Mouse (Mus musculus) heart, embryonic 12.5 days (tissue): ENCODE data around the gene Cilp2. TPM values are rescaled to one million over a fixed set of nuclear protein-coding genes. Genes with fewer than 3 reads are reported as not detected.

ENCODE experiments used
- ATAC-seq: fragments of 200-750 bp; cut with Nextera tagmentation; 2 replicates; pipeline ENCODE4 v1.8.0; 2017; ENCODE audit warnings: moderate TSS enrichment, moderate library complexity; ENCODE audit not compliant: insufficient number of reproducible peaks, low FRiP score
- H3K27ac ChIP-seq: fragments of 300-500 bp; sonication (generic); 2 replicates; pipeline ENCODE4 v1.5.1; 2016; ENCODE audit warnings: mild to moderate bottlenecking, moderate library complexity; ENCODE audit not compliant: poor library complexity, severe bottlenecking
- H3K27me3 ChIP-seq: fragments of 300-500 bp; sonication (generic); replicated peaks from 2 replicates; pipeline ENCODE4 v1.6.1; 2016; ENCODE audit warnings: mild to moderate bottlenecking, moderate library complexity
- H3K36me3 ChIP-seq: fragments of 300-500 bp; sonication (generic); 2 replicates; pipeline ENCODE4 v1.6.1; 2016; ENCODE audit warnings: mild to moderate bottlenecking, moderate library complexity
- H3K4me1 ChIP-seq: fragments of 300-500 bp; sonication (generic); replicated peaks from 2 replicates; pipeline ENCODE4 v1.6.1; 2016; ENCODE audit warnings: mild to moderate bottlenecking
- H3K4me2 ChIP-seq: fragments of 300-500 bp; sonication (generic); 2 replicates; pipeline ENCODE4 v1.6.1; 2016; ENCODE audit warnings: mild to moderate bottlenecking, moderate library complexity
- H3K4me3 ChIP-seq: fragments of 300-500 bp; sonication (generic); 2 replicates; pipeline ENCODE4 v1.5.1; 2016; ENCODE audit warnings: mild to moderate bottlenecking
- H3K9ac ChIP-seq: fragments of 300-500 bp; sonication (generic); 2 replicates; pipeline ENCODE4 v1.6.1; 2016; ENCODE audit warnings: mild to moderate bottlenecking, moderate library complexity
- H3K9me3 ChIP-seq: fragments of 300-500 bp; sonication (generic); replicated peaks from 2 replicates; pipeline ENCODE4 v1.6.1; 2016; ENCODE audit warnings: mild to moderate bottlenecking, moderate library complexity
- WGBS: fragments of 180-500 bp; shearing (Covaris S2); methylation state at CpG from one replicate; pipeline ENCODE4 v1.1.7; 2016; 5-methylcytosine and 5-hydroxymethylcytosine counted together
- polyA plus RNA-seq: library from polyadenylated mRNA; unstranded; fragments of >200 nt; fragmentation: Nextera tagmentation; extraction: Ambion mirVana; gene quantifications from 2 replicates; pipeline ENCODE4 v1.2.1, GENCODE M21; 2016

Cilp2 gene
- polyA plus RNA-seq, 1 experiment from 2014 or later, result 0.78 TPM

GRCm38 (mm10) chr8:69918506-69918905 is 31.0 kb upstream of the Cilp2 start:
- Histone ChIP-seq H3K27ac (no peak overlapping the region), H3K27me3 (no peaks in the 10 kb centered on the region), H3K4me2 (no peak overlapping the region), H3K9ac (no peak overlapping the region), H3K9me3 (no peaks in the 10 kb centered on the region), H3K4me3 (no peak overlapping the region), H3K36me3 (peaks cover 45% of the 10 kb centered on the region), H3K4me1 (peaks cover 68% of the 10 kb centered on the region)
- ATAC-seq, result no peak

DNA sequence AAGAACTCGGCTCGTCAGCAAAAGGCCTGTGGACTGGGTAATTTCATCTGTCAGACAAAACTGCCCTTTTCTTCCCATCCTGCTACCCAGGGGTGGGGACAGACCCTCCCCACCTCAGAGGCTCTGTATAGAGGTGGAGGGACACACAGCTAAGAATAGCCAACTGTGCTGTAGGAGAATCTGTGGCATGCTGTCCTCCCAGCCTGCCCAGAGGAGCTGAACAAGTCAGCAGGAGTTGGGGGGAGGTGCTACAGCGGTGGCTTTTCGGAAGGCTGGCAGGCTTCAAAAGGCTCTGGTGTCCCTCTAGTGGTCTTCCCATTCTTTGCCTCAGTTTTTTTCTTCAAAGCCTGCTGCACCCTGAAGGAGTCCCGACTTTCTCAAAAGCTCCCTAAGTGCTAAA is 28.3 kb upstream of the Cilp2 start:
- 22% methylated on average over 5 of the region's 5 CpGs for WGBS
- H3K9me3 ChIP-seq, result no peaks in the 10 kb centered on the region
- no peaks in the 10 kb centered on the region for H3K27me3 ChIP-seq
- peak overlapping the region; percentile 90 for H3K27ac ChIP-seq
- H3K4me1 ChIP-seq, result peaks cover 46% of the 10 kb centered on the region
- peak overlapping the region; percentile 25; the same call in 1 of the 2 replicates for H3K4me2 ChIP-seq
- H3K36me3 ChIP-seq, result peaks cover 72% of the 10 kb centered on the region
- H3K9ac ChIP-seq, result 0 out of 2 replicates have a peak overlapping the region, but pooled peaks have one; percentile 13
- ATAC-seq, result peak; percentile 66; the same call in 1 of the 2 replicates
- no peak overlapping the region for H3K4me3 ChIP-seq

- peaks cover 85% of the 10 kb centered on the region for H3K36me3 ChIP-seq
- no peak overlapping the region for H3K9ac ChIP-seq
- peak overlapping the region; percentile 90 for H3K27ac ChIP-seq
- WGBS, result 73% methylated on average over 4 of the region's 4 CpGs
- H3K4me3 ChIP-seq, result no peak overlapping the region
- H3K27me3 ChIP-seq, result no peaks in the 10 kb centered on the region
- no peaks in the 10 kb centered on the region for H3K9me3 ChIP-seq
- peaks cover 34% of the 10 kb centered on the region for H3K4me1 ChIP-seq
- no peak overlapping the region for H3K4me2 ChIP-seq
- no peak for ATAC-seq
These were observed 27.0 kb upstream of the Cilp2 start for GRCm38 (mm10) chr8:69914526-69914925.

DNA sequence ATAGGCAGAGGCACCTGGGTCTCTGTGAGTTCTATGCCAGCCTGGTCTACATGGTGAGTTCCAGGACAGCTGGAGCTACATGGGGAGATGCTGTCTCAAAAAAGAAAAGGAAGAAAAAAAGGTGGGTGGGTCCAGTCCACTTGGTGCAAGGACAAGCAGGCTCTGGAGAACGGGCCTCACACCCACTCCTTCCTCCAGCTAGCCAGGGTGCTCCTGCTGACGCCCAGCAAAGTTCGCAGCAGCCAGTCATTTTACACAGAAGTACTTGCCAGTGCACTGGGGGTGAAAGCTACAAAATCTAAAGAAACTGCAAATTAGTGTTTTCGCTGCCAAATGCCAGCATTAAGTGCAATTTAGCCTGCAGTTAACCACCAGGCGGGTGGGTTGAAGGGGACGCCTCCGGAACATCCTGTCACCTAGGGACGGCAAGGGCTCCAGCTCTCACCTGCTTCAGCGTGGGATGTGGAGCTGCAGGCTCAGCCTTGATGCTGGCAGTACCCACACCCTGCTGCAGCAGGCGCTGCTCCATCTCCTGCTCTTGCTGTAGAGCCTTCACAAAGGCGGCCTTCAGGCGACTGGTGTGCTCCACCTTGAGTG is 25.1 kb upstream of the Cilp2 start:
- no peak for ATAC-seq
- no peak overlapping the region for H3K4me3 ChIP-seq
- 90% methylated on average over 12 of the region's 12 CpGs for WGBS
- no peaks in the 10 kb centered on the region for H3K9me3 ChIP-seq
- H3K36me3 ChIP-seq, result peaks cover 99% of the 10 kb centered on the region
- H3K27me3 ChIP-seq, result no peaks in the 10 kb centered on the region
- H3K4me1 ChIP-seq, result peaks cover 29% of the 10 kb centered on the region
- no peak overlapping the region for H3K27ac ChIP-seq
- H3K4me2 ChIP-seq, result no peak overlapping the region
- no peak overlapping the region for H3K9ac ChIP-seq

- Histone ChIP-seq H3K9ac (no peak overlapping the region), H3K9me3 (no peaks in the 10 kb centered on the region), H3K27ac (no peak overlapping the region), H3K27me3 (no peaks in the 10 kb centered on the region), H3K4me3 (no peak overlapping the region), H3K36me3 (peaks cover 93% of the 10 kb centered on the region), H3K4me2 (no peak overlapping the region), H3K4me1 (peaks cover 29% of the 10 kb centered on the region)
- no peak for ATAC-seq
- 90% methylated on average over 13 of the region's 13 CpGs for WGBS
These were observed 24.4 kb upstream of the Cilp2 start for GRCm38 (mm10) chr8:69911917-69912316.

DNA sequence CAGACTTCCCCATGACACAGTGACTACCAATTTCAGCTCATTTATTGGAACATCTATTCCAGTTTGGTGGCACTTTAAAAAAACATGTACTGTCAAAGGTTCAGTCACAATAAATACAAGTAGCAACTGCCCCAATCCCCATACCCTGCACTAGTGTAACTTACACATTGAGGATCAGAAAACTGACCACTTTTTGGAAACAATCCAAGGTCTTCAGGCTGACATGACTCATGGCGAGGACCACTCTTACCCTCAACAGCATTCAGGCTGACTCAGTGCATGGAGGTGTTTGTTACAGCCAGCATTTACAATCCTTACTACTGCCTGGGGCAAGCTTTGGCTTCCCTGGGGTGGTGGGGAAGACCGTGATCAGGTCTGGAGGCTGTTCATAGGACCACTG is 19.6 kb upstream of the Cilp2 start:
- Histone ChIP-seq H3K27ac (no peak overlapping the region), H3K4me2 (no peak overlapping the region), H3K9me3 (no peaks in the 10 kb centered on the region), H3K4me3 (no peak overlapping the region), H3K9ac (no peak overlapping the region; the same call in 1 of the 2 replicates), H3K36me3 (peaks cover 46% of the 10 kb centered on the region), H3K27me3 (no peaks in the 10 kb centered on the region), H3K4me1 (peaks cover 15% of the 10 kb centered on the region; the same call in 1 of the 2 replicates)
- no peak for ATAC-seq
- WGBS, result 74% methylated on average over 2 of the region's 2 CpGs

- H3K36me3 ChIP-seq, result peaks cover 38% of the 10 kb centered on the region
These were observed 18.8 kb upstream of the Cilp2 start for GRCm38 (mm10) chr8:69906260-69906659.

DNA sequence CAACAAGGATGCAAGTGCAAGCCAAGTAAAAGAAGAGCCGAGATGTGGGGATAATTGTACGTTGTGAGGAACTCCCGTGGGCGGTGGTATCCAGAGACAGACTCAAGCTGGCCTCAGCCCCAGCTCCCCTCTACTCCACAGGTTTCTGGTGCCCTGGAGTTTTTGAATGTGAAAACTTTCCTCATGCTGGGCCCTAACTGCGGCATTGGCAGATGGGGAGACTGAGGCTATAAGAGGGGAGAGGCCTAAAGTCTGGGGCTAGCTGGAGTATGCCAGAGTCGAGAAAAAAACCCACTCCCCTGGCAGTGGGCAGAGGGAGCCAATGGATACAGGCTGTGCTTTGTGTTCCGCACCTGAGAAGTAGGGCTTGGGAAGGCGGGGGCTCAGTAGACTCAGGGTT is 16.6 kb upstream of the Cilp2 start:
- Histone ChIP-seq H3K9me3 (no peaks in the 10 kb centered on the region), H3K27ac (no peak overlapping the region), H3K4me1 (peaks cover 32% of the 10 kb centered on the region), H3K9ac (no peak overlapping the region), H3K36me3 (peaks cover 20% of the 10 kb centered on the region), H3K4me2 (peak overlapping the region; percentile 90), H3K27me3 (no peaks in the 10 kb centered on the region), H3K4me3 (no peak overlapping the region)
- ATAC-seq, result no peak
- WGBS, result 68% methylated on average over 8 of the region's 8 CpGs

More at GRCm38 (mm10) chr8:69906260-69906659, 18.8 kb upstream of the Cilp2 start:
- Histone ChIP-seq H3K4me1 (peaks cover 20% of the 10 kb centered on the region; the same call in 1 of the 2 replicates), H3K9ac (no peak overlapping the region), H3K9me3 (no peaks in the 10 kb centered on the region), H3K27me3 (no peaks in the 10 kb centered on the region), H3K4me2 (no peak overlapping the region), H3K4me3 (no peak overlapping the region), H3K27ac (no peak overlapping the region)
- WGBS, result 94% methylated on average over 2 of the region's 2 CpGs
- no peak for ATAC-seq

GRCm38 (mm10) chr8:69903063-69903542 is 15.6 kb upstream of the Cilp2 start:
- Histone ChIP-seq H3K27me3 (no peaks in the 10 kb centered on the region), H3K9ac (peak overlapping the region; percentile 68), H3K4me3 (peak overlapping the region; percentile 84), H3K36me3 (peaks cover 20% of the 10 kb centered on the region), H3K27ac (peak overlapping the region; percentile 93), H3K4me1 (peaks cover 34% of the 10 kb centered on the region), H3K9me3 (no peaks in the 10 kb centered on the region), H3K4me2 (peak overlapping the region; percentile 90)
- ATAC-seq, result peak; percentile 91
- under 1% methylated on average over 45 of the region's 45 CpGs for WGBS

DNA sequence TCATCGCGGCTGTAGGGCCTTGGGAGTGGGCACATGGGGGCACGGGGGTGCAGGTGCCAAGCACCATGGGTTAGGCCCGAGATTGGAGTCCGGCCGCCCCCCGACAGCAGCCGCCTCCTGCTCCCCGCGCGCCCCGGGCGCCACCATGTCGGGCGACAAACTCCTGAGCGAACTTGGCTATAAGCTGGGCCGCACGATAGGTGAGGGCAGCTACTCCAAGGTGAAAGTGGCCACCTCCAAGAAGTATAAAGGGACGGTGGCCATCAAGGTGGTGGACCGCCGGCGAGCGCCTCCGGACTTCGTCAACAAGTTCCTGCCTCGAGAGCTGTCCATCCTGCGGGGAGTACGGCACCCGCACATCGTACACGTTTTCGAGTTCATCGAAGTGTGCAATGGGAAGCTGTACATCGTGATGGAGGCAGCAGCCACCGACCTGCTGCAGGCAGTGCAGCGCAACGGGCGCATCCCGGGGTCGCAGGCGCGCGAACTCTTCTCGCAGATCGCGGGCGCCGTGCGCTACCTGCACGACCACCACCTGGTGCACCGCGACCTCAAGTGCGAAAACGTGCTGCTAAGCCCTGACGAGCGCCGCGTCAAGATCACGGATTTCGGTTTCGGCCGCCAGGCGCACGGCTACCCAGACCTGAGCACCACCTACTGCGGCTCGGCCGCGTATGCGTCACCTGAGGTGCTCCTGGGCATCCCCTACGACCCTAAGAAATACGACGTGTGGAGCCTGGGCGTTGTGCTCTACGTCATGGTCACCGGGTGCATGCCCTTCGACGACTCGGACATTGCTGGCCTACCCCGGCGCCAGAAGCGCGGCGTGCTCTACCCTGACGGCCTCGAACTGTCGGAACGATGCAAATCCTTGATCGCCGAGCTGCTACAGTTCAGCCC is 14.9 kb upstream of the Cilp2 start, which contains the start of the genes Tssk6, Ndufa13 and Yjefn3:
Gene Tssk6, plus strand, starts transcription at position 22 of the 900 bp plus-strand sequence.
Gene Ndufa13, minus strand, starts transcription at position 396 of the 900 bp plus-strand sequence.
Gene Yjefn3, minus strand, starts transcription at position 550 of the 900 bp plus-strand sequence.
- Histone ChIP-seq H3K9me3 (no peaks in the 10 kb centered on the region), H3K4me3 (peak within 1 kb of the TSS; percentile 84), H3K4me1 (peaks cover 41% of the 10 kb centered on the region), H3K27me3 (no peaks in the 10 kb centered on the region), H3K4me2 (peak within 1 kb of the TSS; percentile 90), H3K27ac (peak within 1 kb of the TSS; percentile 93), H3K36me3 (peaks cover 21% of the 10 kb centered on the region), H3K9ac (peak within 1 kb of the TSS; percentile 84)
- WGBS, result 3% methylated on average over 89 of the region's 89 CpGs
- peak; percentile 46 for ATAC-seq
